Mouse (Mus musculus): ENCODE measurements at regions not wholly inside any gene's neighbourhood (a gene's known extent, or its start where the extent isn't known, plus 50 kb on each side); places are given as distances from the start of the nearest gene placed in this dataset.

- Histone ChIP-seq H3K9ac (ENCODE audit: low read depth, low read length) (no peak overlapping the region), H3K4me3 (replicated peaks; ENCODE audit: low read depth, low read length) (no peak overlapping the region), H3K4me2 (ENCODE audit: low read length) (no peak overlapping the region), H3K36me3 (ENCODE audit: insufficient read depth, low read length) (no peaks in the 10 kb centered on the region), H3K27me3 (ENCODE audit: insufficient read depth, low read length) (no peaks in the 10 kb centered on the region), H3K9me3 (replicated peaks; ENCODE audit: low read length) (no peaks in the 10 kb centered on the region), H3K4me1 (replicated peaks; ENCODE audit: insufficient read depth, low read length) (no peaks in the 10 kb centered on the region), H3K27ac (no peak overlapping the region)
- DNase-seq (ENCODE audit: low spot score) (no peak), ATAC-seq (replicated peaks; ENCODE audit: low FRiP score, low read depth) (no peak)
- WGBS, result 64% methylated on average over 1 of the region's 1 CpGs
- TF ChIP-seq CTCF (IDR thresholded peaks at IDR 0.05; ENCODE audit: low read depth), result no peak
These were observed 1122.8 kb upstream of the Slc10a2 start for GRCm38 (mm10) chr8:6227901-6228300.

GRCm38 (mm10) chr8:6225194-6225593, 1120.0 kb upstream of the Slc10a2 start:
- TF ChIP-seq CTCF (IDR thresholded peaks at IDR 0.05; ENCODE audit: low read depth), result no peak
- no peak overlapping the region for H3K27ac ChIP-seq
- no peak overlapping the region for H3K4me2 ChIP-seq (ENCODE audit: low read length)
- no peak overlapping the region for H3K9ac ChIP-seq (ENCODE audit: low read depth, low read length)
- no peaks in the 10 kb centered on the region for H3K9me3 ChIP-seq (replicated peaks; ENCODE audit: low read length)
- WGBS, result 91% methylated on average over 1 of the region's 1 CpGs
- H3K4me1 ChIP-seq (replicated peaks; ENCODE audit: insufficient read depth, low read length), result no peaks in the 10 kb centered on the region
- no peak for ATAC-seq (replicated peaks; ENCODE audit: low FRiP score, low read depth)
- no peaks in the 10 kb centered on the region for H3K36me3 ChIP-seq (ENCODE audit: insufficient read depth, low read length)
- DNase-seq (ENCODE audit: low spot score), result no peak
- no peak overlapping the region for H3K4me3 ChIP-seq (replicated peaks; ENCODE audit: low read depth, low read length)
- H3K27me3 ChIP-seq (ENCODE audit: insufficient read depth, low read length), result no peaks in the 10 kb centered on the region

- no peaks in the 10 kb centered on the region for H3K36me3 ChIP-seq (ENCODE audit: insufficient read depth, low read length)
- DNase-seq (ENCODE audit: low spot score) (no peak), ATAC-seq (replicated peaks; ENCODE audit: low FRiP score, low read depth) (no peak)
- no peak overlapping the region for H3K4me2 ChIP-seq (ENCODE audit: low read length)
- H3K27ac ChIP-seq, result no peak overlapping the region
- H3K9ac ChIP-seq (ENCODE audit: low read depth, low read length), result no peak overlapping the region
- H3K4me1 ChIP-seq (replicated peaks; ENCODE audit: insufficient read depth, low read length), result no peaks in the 10 kb centered on the region
- no peak for TF ChIP-seq CTCF (IDR thresholded peaks at IDR 0.05; ENCODE audit: low read depth)
- WGBS, result 43% methylated on average over 2 of the region's 2 CpGs
- H3K4me3 ChIP-seq (replicated peaks; ENCODE audit: low read depth, low read length), result no peak overlapping the region
- no peaks in the 10 kb centered on the region for H3K9me3 ChIP-seq (replicated peaks; ENCODE audit: low read length)
- H3K27me3 ChIP-seq (ENCODE audit: insufficient read depth, low read length), result no peaks in the 10 kb centered on the region
These were observed 1102.6 kb upstream of the Slc10a2 start for GRCm38 (mm10) chr8:6207617-6208349.

- DNase-seq (ENCODE audit: low spot score) (no peak), ATAC-seq (replicated peaks; ENCODE audit: low FRiP score, low read depth) (no peak)
- no peak for TF ChIP-seq CTCF (IDR thresholded peaks at IDR 0.05; ENCODE audit: low read depth)
- H3K4me3 ChIP-seq (replicated peaks; ENCODE audit: low read depth, low read length), result no peak overlapping the region
- H3K4me2 ChIP-seq (ENCODE audit: low read length), result no peak overlapping the region
- no peaks in the 10 kb centered on the region for H3K9me3 ChIP-seq (replicated peaks; ENCODE audit: low read length)
- no peaks in the 10 kb centered on the region for H3K36me3 ChIP-seq (ENCODE audit: insufficient read depth, low read length)
- no peak overlapping the region for H3K9ac ChIP-seq (ENCODE audit: low read depth, low read length)
- no peak overlapping the region for H3K27ac ChIP-seq
- no peaks in the 10 kb centered on the region for H3K4me1 ChIP-seq (replicated peaks; ENCODE audit: insufficient read depth, low read length)
- whole genome bisulfite sequencing, result 81% methylated on average over 3 of the region's 3 CpGs
- no peaks in the 10 kb centered on the region for H3K27me3 ChIP-seq (ENCODE audit: insufficient read depth, low read length)
These were observed 1099.0 kb upstream of the Slc10a2 start for GRCm38 (mm10) chr8:6204051-6204745.

GRCm38 (mm10) chr8:6191431-6191830, 1086.3 kb upstream of the Slc10a2 start:
- 90% methylated on average over 2 of the region's 2 CpGs for WGBS
- H3K36me3 ChIP-seq (ENCODE audit: insufficient read depth, low read length), result no peaks in the 10 kb centered on the region
- no peak overlapping the region for H3K4me2 ChIP-seq (ENCODE audit: low read length)
- no peak for TF ChIP-seq CTCF (IDR thresholded peaks at IDR 0.05; ENCODE audit: low read depth)
- no peaks in the 10 kb centered on the region for H3K27me3 ChIP-seq (ENCODE audit: insufficient read depth, low read length)
- DNase-seq (ENCODE audit: low spot score), result no peak
- H3K4me3 ChIP-seq (replicated peaks; ENCODE audit: low read depth, low read length), result no peak overlapping the region
- no peaks in the 10 kb centered on the region for H3K9me3 ChIP-seq (replicated peaks; ENCODE audit: low read length)
- ATAC-seq (replicated peaks; ENCODE audit: low FRiP score, low read depth), result no peak
- H3K27ac ChIP-seq, result no peak overlapping the region
- no peak overlapping the region for H3K9ac ChIP-seq (ENCODE audit: low read depth, low read length)
- H3K4me1 ChIP-seq (replicated peaks; ENCODE audit: insufficient read depth, low read length), result no peaks in the 10 kb centered on the region

- WGBS, result 34% methylated on average over 2 of the region's 2 CpGs
- no peak for ATAC-seq (replicated peaks; ENCODE audit: low FRiP score, low read depth)
- no peak for TF ChIP-seq CTCF (IDR thresholded peaks at IDR 0.05; ENCODE audit: low read depth)
- H3K9ac ChIP-seq (ENCODE audit: low read depth, low read length), result no peak overlapping the region
- H3K4me3 ChIP-seq (replicated peaks; ENCODE audit: low read depth, low read length), result no peak overlapping the region
- DNase-seq (ENCODE audit: low spot score), result peak; percentile 31
- H3K9me3 ChIP-seq (replicated peaks; ENCODE audit: low read length), result no peaks in the 10 kb centered on the region
- no peak overlapping the region for H3K4me2 ChIP-seq (ENCODE audit: low read length)
- no peaks in the 10 kb centered on the region for H3K27me3 ChIP-seq (ENCODE audit: insufficient read depth, low read length)
- H3K4me1 ChIP-seq (replicated peaks; ENCODE audit: insufficient read depth, low read length), result no peaks in the 10 kb centered on the region
- H3K27ac ChIP-seq, result no peak overlapping the region
- no peaks in the 10 kb centered on the region for H3K36me3 ChIP-seq (ENCODE audit: insufficient read depth, low read length)
These were observed 1083.3 kb upstream of the Slc10a2 start for GRCm38 (mm10) chr8:6188422-6188821.
